Mouse (Mus musculus) thymus, adult 2 months (tissue): ENCODE results near the gene Tenm4.

Experiments
- CTCF ChIP-seq: fragments of 200-500 bp; IDR thresholded peaks from 2 replicates; pipeline ENCODE4 v1.5.1; 2012; ENCODE audit warnings: mild to moderate bottlenecking, control low read depth, low read length, moderate library complexity, borderline replicate concordance; ENCODE audit not compliant: control insufficient read depth, poor library complexity, insufficient read depth; ENCODE audit errors: extremely low read depth
- POLR2A ChIP-seq: fragments of 200-500 bp; IDR thresholded peaks from 2 replicates; pipeline ENCODE4 v1.6.1; 2012; ENCODE audit warnings: mild to moderate bottlenecking, low read length, control low read depth, moderate library complexity; ENCODE audit not compliant: control insufficient read depth, poor library complexity, insufficient read depth; ENCODE audit errors: extremely low read depth

GRCm38 (mm10) chr7:96240661-96241060, 69.6 kb downstream of the Tenm4 start:
- no peak for TF ChIP-seq CTCF
- TF ChIP-seq POLR2A, result no peak
